Mouse (Mus musculus): ENCODE data around the gene Ak2. TPM values are rescaled to one million over a fixed set of nuclear protein-coding genes. Genes with fewer than 3 reads are reported as not detected.

The Ak2 gene
- total RNA-seq, 2 experiments from 2014 or later = 67.6 to 71.0 TPM

DNA sequence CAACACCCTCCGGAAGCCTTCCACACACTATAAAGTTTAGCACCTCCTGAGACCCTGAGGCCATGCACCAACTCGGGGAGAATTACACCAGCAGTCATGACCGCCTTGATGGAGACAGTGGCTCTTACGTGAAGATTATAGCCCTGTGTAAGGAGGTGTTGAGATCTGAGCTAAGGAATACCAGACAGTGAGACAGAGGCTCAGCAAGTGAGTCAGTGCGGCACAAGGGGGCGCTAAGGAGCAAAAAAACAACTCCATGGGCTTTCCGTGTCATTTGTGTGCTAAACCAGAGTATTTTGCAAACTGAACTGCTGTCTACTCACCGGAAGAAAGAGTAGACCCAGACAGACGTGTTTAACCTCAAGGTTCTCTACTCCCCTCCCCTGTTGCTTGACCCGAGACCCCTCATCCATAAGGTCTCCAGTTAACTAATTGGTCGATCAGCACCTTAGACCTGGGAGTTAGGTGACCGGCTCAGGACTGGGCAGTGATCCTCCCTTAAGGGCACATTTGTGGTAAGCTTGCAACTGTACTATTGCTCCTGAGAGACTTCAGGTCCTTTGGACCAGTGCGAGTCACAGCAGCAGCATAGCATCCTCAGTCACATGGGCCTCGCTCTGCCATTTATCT, 20.6 kb upstream of the Ak2 start:
- peak; percentile 72 to 87 for DNase-seq
- intact Hi-C loops (cut with DNase I) = loop anchor here (1.0 kb wide), 2 partner anchors 111 to 115 kb away; no protein-coding TSS in a partner anchor

DNA sequence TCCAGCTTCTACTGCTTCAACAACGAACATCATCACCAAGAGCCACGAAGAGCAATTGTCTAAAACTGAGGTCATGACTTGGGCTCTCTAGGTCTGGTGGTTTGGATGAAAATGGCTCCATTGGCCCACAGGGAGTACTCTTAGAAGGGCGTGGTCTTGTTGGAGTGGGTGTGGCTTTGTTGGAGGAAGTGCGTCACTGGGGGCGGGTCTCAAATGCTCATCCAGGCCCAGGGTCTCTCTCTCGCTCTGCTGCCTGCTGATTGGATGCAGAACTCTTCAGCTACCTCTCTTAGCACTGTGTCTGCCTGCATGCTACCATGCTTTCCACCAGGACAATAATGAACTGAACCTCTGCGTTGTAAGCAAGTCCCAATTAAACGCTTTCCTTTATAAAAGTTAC, 17.1 kb upstream of the Ak2 start:
- no peak for DNase-seq
- intact Hi-C loops (cut with DNase I) = no loop called here

DNA sequence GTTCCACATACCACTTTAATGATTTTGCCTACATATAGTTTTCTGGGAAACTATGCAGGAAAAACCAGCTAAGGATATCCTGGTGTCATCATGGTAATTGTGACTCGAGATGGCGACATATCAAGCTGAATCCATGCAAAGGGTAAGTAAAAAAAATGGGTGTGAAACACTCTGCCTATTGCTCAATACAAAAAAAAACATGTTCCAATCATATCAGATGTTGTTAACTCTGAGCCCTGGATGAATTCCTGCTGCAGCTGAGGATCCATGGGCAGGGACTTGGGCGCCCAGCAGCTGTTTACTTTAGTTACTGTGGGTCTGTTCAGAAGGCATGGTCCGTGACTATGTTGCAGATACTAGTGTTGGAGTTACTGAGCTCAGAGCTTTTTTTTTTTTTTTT, 15.2 kb upstream of the Ak2 start:
- intact Hi-C loops (cut with DNase I) = no loop called here
- DNase-seq = no peak

DNA sequence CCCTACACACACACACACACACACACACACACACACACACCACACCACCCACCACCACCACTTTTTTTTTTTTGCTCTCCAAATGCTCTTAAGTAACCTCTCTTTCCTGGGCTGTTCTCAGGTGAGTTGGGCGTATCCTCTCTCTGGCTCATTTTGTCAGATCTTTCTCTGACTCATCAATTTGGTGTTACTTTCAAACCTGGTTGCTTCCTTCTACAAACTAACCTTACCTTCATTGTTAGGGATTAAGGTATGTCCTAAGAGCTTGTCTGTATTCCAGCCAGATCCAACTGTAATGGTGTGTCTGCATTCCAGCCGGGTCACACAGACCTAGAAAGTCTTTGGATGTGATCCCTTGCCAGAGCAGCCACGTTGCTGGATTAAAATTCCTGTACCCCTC, 14.5 kb upstream of the Ak2 start:
- intact Hi-C loops (cut with DNase I) = no loop called here
- no peak for DNase-seq

DNA sequence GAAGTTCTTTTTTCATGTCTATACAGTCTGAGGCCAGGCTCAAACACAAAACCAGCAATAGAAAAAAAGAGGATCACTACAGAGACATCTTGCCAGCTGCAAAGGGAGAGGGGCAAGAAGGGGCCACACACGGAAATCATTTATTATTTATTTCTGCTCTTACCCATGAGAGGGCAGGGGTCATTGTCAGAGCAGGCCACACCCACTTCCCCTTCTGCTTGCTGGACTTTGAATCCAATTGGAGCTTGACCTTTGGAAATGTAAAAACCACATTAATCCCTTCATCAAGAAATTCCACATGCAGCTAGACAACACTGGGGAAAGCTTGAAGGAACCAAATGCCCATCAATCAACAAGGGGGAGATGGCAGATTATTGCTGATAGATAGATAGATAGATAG, 13.1 kb upstream of the Ak2 start:
- DNase-seq = no peak
- intact Hi-C loops (cut with DNase I) = no loop called here

DNA sequence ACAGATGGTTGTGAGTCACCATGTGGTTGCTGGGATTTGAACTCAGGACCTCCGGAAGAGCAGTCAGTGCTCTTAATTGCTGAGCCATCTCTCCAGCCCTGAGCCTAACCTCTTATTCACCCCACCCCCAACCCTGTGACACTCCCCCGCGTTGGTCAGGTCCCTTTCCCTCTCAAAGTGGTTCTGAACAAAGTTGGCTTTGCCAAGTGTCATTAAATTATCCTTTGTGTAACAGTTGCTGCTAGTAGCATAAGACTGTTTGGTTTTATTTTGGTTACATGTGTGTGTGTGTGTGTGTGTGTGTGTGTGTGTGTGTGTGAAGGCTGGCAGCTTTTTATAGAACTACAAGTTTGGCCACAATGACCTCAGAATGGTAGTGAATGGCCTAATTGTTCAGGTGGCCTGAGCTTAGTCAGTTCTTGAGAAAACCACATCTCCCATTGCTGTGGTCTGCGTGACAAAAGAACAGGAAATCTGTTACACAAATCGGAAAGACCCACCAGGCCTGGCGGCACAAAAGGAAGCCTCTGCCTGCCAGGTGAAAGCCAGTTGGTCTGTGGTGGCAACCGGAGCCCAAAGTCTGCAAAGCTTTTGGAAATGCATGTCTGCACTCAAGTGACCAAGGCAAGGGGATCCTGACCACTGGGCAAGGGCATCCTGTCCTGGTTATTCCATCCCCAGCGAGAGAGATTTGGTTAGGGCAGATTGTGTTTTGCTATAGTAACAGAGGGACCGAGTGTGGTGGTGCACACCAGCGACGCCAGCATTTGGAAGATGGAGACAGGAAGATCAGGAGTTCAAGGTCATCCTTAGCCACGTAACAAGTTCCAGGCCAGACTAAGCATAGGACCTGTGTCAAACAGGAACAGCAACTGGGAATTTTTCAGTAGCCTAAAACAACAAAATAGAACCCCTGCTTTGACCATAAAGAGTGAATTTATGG, 10.6 kb upstream of the Ak2 start:
- intact Hi-C loops (cut with DNase I) = no loop called here
- no peak for DNase-seq

DNA sequence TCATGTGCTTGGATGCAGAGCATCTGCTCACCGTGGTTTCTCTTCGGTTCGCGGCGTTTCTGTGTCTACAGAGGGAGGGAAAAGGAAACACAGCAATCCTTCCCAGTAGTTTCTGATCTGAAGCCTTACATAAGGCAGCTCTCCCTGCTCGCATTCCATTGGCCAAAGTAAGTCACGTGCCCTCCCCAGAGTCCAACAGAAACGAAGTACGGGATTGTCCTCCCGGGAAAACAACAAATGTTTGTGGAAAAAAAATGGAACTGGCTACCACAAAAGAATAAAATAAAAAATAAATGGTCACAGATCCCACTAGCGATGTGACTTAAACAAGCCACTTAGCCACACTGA, 10.0 kb upstream of the Ak2 start:
- no peak for DNase-seq
- intact Hi-C loops (cut with DNase I) = no loop called here

DNA sequence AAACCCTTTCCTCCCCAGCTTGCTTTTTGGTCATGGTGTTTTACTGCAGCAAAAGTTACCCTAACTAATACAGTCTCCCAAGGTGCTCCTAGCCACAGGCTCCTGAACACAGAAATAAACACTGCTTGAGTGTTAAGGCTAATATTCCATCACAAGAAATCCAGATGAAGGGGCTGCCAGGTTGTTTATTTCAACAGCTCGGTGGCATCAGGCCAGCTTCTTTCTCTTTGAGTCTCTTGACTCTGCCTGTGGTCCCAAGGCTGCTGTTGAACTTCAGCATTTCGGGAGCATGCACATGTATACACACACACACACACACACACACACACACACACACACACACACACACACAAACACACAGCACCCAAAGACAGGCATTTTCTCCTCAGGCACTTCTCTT, 8.6 kb upstream of the Ak2 start:
- intact Hi-C loops (cut with DNase I) = no loop called here
- DNase-seq = no peak

DNA sequence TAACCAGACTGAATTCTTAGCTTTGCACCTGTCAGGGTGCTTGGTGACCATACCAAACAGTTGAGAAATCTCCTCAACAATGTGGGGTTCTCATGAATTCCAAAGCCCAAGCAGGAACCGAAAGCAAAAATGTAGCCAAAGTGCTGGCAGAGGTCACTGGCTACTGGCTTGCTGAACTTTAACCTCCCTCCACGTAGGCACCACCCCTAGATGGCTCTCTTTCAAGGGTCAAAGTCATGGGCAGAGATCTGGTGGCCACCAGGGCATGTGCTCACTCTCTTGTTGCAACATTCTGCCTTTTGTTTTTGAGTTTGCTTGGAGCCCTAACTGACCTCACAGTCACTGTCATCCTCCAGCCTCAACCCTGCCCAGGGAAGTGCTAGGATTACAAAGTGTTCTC, 8.1 kb upstream of the Ak2 start:
- no peak for DNase-seq
- intact Hi-C loops (cut with DNase I) = no loop called here

DNA sequence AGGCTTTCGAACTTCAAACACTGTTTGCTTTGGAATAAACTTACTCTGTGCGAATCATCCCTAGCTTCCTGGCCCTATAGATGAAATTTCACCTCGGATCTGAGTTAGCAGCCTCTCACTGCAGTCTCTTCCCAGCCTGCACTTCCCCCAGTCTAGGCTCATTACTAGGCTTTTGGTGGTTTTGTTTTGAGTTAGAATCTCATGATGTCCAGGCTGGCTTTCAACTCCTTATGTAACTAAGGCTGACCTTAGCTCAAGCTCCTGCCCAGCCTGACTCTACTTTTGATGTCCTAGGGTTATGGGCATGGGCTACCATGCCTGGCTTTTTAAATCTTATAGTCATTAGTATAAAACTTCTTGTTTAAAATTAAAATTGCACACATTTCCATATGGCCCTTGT, 7.2 kb upstream of the Ak2 start:
- intact Hi-C loops (cut with DNase I) = no loop called here
- no peak for DNase-seq

DNA sequence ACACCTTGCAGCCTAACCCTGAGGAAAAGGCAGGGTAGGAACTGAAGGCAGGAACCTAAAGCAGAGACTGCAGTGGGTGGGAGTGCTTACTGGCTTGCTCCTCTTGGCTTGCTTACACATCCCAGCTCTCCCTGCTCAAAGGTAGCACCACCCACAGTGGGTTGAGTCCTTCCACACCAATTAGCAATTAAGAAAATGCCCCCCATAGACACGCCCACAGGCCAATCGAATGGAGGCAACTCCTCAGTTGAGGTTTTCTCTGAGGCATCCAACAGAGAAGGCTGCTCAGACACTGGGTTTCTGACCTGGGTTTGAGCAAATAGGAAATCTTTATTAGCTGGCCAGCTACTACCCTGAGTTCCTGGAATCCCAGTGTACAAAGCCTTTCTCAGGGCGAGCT, 2.8 kb upstream of the Ak2 start:
- intact Hi-C loops (cut with DNase I) = no loop called here
- DNase-seq = no peak

DNA sequence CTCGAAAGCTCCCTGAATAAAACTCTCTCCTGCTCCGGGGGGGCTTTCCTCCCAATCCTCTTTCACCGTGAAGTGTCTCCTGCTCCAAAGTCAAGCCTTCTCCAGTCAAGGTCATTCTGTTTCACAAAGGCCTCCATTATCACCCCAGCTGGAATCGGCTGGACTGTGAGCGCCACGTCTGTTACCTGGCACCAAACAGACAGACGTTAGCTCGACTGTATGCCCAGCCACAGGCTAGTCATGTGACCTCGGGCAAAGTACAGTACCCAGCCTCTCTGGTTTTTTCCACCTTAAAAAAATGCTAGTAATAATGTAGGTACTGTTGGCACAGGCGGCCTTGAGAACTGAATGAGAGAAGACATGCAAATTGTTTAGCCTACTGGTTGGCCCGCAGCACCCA, 2.1 kb upstream of the Ak2 start:
- no peak for DNase-seq
- intact Hi-C loops (cut with DNase I) = loop anchor here (5.0 kb wide), 1 partner anchor 198 kb away; the partner anchor contains the start of genes S100pbp and Yars

DNA sequence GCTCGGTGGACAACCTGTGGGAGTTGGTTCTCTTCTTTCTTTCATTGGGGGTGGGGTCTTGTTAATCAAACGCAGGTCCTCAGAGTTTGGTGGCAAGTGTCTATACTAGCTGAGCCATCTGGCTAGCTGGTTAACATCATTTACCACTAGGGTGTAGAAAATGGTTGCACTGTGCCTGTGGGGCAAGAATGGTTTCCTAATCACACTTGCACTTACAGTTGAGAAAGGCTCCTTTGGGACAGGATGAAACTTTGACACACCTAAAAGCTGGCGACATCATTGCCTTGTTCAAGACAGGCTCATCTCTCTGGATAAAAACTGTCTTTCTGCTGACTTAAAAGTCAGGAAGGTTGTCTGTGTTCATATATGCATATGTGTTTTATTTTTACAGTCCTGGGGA, 418 bp downstream of the Ak2 start:
- DNase-seq = no peak
- intact Hi-C loops (cut with DNase I) = loop anchor here (2.0 to 5.0 kb wide), 2 partner anchors 67 to 195 kb away; partner anchors contain the start of genes Rnf19b, S100pbp and Yars

DNA sequence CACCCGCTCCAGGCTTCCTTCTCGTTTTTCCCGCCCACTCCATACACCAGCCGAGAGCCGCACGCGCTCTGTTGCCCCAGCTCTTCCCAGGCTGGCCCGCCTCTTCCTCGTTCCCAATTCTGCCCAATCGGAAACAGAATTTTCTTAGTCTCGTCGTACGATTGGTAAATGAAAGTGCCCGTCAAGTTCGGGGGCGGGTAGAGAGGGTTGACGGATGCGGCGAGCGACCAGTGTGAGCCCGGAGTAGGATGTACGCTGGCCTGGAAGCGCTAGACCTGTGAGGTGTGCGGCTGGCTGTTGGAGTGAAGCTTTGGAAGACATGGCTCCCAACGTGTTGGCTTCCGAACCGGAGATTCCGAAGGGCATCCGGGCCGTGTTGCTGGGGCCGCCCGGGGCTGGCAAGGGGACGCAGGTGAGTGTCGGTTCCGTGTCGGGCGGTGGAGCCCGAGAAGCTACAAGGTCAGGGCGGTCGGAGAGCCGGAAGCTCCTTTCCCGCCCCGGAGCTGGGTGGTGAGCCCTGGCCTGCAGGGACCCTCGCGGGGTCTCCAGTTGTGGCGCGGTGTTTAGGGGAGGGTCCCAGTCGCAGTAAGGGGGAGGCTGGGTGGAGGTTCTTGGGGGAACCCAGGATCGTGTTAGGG, 1.4 kb downstream of the Ak2 start:
- peak; percentile 97 for DNase-seq
- intact Hi-C loops (cut with DNase I) = loop anchor here (2.0 to 5.0 kb wide), 2 partner anchors 66 to 194 kb away; partner anchors contain the start of genes Rnf19b, S100pbp and Yars

DNA sequence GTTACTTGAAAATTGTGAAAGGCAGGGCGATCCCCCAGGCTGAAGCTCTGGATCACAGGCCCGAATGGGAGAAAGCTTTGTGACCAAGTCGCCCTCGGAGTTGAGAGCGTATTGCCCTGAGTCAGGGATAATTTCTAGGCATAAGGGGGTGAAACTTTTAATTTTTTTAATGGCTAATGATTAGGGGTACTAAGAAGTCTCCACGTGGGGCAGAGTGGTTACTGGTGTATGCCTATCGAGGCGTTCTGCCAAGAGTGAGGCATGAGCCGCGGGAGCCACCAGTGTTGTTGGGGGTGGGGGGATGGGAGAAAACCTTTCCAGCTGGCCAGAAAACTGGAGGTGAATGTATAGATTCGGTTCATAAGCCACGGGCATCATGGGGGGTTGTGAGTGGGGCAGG, 1.9 kb downstream of the Ak2 start:
- DNase-seq = no peak
- intact Hi-C loops (cut with DNase I) = loop anchor here (2.0 to 5.0 kb wide), 2 partner anchors 65 to 194 kb away; partner anchors contain the start of genes Rnf19b, S100pbp and Yars

DNA sequence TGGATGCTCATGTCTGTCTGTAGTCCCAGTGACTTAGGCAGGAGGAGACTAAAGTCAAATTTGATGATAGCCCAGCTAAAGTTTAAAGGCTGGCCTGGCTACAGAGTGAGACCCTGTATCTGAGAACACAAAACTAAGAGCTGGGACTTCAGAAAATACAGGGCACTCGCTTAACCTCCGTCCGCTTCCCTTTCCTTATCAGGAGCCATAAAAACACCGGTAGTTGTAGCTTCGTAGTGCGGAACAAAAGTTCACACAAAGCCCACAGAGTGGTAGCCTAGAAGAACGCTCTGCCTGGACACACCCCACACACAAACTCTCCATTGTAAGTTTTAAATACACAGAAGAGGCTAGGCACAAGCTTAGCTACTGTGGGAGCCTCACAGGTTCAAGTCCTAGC, 3.5 kb downstream of the Ak2 start:
- intact Hi-C loops (cut with DNase I) = no loop called here
- DNase-seq = no peak

DNA sequence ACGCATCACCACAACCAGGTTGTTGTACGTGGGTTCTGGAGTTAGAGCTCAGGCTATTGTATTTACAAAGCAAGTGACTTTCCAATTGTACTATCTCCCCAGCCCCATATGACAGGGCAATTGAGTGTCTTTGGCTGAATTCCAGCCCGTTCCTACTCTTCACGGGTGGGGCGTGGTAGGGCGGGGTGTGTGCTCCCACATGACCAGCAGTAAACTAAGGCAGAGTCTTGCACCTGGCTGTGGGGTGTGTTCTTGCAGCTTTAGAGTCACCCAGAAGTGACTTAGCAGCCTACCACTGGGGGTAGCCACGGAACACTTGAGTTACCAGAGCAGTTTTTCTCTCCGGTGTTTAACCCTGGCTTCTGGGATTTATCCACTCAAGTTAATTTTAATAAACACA, 5.5 kb downstream of the Ak2 start:
- no peak for DNase-seq
- intact Hi-C loops (cut with DNase I) = no loop called here

DNA sequence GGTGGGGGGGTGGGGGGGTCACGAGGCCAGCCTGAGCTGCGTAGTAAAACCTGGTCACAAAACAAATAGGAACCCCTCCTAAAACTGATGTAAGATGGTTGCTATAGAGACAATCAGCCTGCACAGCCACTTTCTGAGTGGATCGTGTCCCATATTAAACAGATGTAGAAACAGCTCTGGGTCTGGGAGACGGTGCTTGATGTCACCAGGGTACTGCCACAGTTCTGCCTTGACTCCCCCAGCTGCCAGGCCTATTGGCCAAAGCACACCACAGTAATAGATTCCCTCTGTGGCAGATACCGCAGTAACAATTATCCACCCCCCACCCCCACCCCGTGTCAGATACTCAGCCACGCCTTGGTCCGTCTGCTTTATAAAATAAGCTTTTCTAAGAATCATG, 6.6 kb downstream of the Ak2 start:
- intact Hi-C loops (cut with DNase I) = no loop called here
- no peak for DNase-seq

DNA sequence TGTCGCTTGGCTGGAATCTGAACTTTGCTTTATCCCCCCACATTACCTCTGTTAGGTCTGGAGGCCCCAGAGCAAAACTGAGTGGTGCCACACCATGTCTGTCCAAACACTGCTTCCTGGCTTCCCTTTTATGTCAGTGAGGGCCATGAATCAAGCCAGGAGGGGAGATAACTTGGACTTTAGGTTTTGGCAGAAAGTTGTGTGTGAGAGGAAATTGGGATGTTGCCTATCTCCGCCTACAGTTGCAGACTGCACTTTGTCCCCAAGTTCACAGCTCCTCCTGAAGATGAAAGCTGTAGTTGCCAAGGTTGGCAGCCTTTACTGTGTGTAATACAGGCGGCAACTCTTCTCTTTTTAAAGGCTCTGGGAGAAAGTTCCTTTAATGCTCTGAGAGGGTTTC, 9.0 kb downstream of the Ak2 start:
- intact Hi-C loops (cut with DNase I) = no loop called here
- no peak for DNase-seq

DNA sequence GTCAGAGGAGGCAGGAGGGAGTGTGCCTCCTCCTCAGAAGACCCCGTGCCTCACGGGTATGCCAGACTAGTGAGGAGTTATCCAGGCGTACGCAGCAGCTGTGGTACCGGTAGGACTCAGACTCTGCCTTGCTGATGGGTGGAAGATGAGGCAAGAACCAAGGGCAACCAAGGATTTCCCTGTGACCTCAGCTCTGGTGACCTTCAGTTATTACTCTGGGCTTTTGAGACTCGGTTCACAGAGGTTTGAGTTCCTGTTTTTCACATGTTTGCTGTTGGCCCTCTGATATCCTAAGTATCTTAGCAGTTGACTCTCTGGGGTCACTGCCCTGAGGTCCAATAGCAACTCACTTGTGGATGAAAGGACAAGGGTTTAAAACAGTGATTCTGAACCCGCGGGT, 12.0 kb downstream of the Ak2 start:
- DNase-seq = no peak
- intact Hi-C loops (cut with DNase I) = no loop called here

DNA sequence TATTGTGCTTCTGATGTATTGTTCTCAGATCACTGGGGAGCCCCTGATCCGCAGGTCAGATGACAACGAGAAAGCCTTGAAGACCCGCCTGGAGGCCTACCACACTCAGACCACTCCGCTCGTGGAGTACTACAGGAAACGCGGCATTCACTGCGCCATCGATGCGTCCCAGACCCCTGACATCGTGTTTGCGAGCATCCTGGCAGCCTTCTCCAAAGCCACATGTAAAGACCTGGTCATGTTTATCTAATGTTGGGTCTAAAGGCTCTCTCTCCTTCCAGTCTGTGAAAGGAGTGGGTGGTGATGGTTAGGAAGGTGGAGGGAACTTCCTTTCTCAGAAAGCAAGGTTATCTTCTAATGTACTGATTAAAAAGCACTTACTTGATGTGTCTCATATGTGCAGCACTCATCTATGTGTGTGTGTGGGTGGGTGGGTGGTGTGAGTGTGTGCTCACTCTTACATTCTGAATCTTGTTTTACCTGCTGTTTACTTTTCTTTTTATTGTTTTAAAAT, 16.3 kb downstream of the Ak2 start:
- intact Hi-C loops (cut with DNase I) = no loop called here
- no peak for DNase-seq
